Mouse (Mus musculus): ENCODE data around the gene Chdh.

Chdh gene

DNA sequence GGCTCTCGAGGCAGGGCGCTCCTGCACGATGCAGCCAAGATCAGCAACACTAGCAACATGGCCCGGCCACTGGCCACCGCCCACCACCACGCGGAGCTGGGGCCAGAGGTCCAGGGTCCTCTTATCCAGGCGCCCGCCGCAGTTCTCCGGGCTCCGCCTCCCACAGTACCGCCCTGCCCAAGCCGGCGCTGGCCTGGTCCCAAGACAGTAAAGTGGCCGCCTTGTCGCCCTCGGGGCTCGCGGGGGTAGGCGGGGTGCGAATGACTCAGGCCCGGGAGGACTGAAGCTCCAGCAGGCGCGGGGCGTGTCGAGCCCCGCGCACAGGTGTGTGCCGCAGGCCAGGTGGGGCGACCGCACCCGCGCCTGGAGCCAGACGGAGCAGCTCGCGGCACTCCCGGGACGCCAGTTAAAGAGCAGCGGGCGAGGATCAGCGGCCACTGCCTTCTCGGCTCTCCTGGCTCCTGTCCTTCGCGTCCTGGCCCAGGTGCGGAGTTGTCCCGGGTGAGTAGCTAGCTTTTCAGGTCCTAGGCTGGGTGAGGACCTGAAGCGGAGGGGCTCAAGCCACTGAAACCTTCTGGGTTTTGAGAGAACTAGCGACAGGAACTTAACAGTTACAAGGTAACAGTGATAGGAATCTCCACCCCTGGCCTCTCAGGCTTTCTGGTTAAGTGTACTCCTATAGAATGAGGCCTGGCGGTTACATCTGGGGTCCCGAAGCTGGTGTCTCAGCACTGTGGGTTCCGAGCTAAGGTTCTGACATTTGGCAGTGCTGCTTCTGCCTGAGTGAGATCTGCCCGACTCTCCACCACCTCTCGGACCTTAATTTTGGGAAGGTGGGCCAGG, at the start of gene Chdh, which contains the start of gene Il17rb:
TSS of gene Chdh (plus strand) at position 291 of the 843 bp plus-strand sequence.
TSS of gene Il17rb (minus strand) at position 164 of the 843 bp plus-strand sequence.
- peak; percentile 5 to 6 for DNase-seq (ENCODE audit: low read depth in 1 of 2, low spot score in 2 of 2)

- DNase-seq (ENCODE audit: low read depth in 1 of 2, low spot score in 2 of 2) = no peak
These were observed 41.2 kb upstream of the Chdh start for GRCm38 (mm10) chr14:29967611-29968010.

- peak; percentile 86 to 89 for DNase-seq (ENCODE audit: low read depth in 1 of 2, low spot score in 2 of 2)
These were observed 40.6 kb upstream of the Chdh start, which contains the start of gene Selenok for GRCm38 (mm10) chr14:29968075-29968821. Selenok (plus strand) TSS chr14:29968308.

DNA sequence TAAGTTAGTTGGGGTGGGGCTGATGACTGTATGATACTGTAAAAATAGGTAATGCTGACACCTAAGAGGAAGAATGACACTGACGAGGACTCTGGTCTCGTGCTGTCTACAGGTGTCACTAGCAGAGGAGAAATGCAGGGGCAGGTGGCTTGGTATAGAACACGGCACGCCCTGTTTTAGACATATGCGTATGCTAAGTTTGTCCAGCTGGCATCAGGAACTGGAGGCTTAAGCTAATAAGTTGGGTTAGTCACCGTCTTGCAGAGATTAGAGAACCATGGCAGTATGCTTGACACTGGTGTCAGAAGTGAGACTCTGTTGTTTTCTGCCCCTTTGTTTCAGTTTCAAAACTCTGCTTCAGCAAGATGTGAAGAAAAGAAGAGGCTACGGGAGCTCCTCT, 37.4 kb upstream of the Chdh start:
- no peak for DNase-seq (ENCODE audit: low read depth in 1 of 2, low spot score in 2 of 2)

DNA sequence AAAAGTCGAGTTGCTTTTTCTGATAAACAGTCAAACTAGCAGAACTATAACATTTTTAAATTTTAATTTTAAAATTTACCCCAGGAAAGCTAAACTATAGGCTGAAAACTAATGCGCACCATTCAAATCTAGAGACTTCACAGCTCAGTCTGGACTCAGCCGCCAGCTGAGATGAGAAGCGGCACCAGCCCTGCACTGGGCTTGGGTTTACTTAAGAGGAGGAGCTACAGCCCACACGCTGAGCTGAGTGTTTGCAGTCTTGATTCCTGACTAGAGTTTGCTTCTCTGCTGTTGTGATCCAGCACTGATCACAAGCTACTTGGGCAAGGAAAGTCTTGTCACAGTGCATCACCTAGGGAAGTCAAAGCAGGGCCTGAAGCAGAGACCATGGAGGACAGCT, 36.8 kb upstream of the Chdh start:
- no peak for DNase-seq (ENCODE audit: low read depth in 1 of 2, low spot score in 2 of 2)

DNA sequence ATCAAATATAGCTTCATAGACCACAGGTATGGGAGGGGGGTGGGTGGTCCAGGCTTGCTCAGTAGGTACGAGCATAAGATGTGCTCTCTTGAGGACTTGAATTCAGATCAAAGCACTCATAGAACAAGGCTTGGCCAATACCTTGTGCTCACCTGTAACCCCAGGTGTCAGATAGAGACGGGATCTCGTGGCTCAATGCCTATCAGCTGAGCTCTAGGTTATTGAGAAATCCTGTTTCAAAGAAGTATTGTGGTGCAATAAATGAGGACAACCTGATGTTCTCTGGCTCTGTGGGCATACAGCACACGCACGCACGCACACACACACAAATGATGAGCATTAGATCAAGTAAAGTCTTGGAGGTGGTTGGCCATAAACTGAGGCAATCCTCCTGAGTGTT, 31.9 kb upstream of the Chdh start:
- no peak for DNase-seq (ENCODE audit: low read depth in 1 of 2, low spot score in 2 of 2)

DNA sequence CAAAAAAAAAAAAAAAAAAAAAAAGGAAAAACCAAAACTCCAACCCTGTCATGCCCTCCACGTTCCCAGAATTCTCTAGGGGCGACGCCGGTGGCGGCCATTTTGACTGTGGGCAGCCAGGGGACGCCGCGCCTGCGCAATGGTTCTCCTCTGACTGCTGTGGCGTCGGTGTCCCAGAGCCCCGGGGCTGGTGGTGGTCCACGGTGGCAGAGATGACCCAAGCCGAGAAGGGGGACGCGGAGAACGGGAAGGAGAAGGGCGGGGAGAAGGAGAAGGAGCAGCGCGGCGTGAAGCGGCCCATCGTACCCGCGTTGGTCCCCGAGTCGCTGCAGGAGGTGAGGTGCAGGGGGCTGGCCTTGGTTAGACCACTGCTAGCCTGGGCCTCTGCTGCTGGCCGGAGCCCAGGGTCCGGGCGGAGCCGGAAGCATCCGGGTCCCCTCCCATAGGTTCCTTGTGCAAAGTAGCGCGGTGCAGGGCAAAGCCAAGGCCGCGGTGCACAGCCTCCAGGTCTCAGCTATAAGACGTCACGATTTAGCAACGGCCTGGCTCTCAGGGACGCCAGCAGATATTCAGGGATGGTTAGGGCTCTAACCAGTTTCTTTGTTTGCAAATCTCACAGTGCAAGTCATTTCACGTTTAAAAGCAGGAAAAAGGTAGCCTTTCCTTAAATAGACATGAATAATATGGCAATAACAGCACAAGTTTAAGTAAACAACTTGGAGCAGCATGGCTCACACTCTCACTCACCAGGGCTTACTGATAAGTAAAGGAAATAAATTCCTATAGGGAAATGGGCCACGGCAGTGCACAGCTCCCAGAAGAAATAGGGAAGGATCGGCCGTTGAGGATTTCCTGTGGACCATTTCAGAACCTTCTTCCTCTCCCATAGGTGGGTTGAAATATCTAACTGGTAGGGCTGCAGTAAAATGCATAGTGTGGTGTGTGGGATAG, 30.3 kb upstream of the Chdh start, which contains the start of gene Actr8:
TSS of gene Actr8 (plus strand) at position 84 of the 951 bp plus-strand sequence.
- DNase-seq (ENCODE audit: low read depth in 1 of 2, low spot score in 2 of 2) = peak; percentile 35 to 69

GRCm38 (mm10) chr14:29980447-29981205, 28.2 kb upstream of the Chdh start:
- DNase-seq (ENCODE audit: low read depth in 1 of 2, low spot score in 2 of 2) = peak in 1 of 2 experiments; percentile 26

GRCm38 (mm10) chr14:29986096-29986495, 22.7 kb upstream of the Chdh start:
- no peak for DNase-seq (ENCODE audit: low read depth in 1 of 2, low spot score in 2 of 2)

DNA sequence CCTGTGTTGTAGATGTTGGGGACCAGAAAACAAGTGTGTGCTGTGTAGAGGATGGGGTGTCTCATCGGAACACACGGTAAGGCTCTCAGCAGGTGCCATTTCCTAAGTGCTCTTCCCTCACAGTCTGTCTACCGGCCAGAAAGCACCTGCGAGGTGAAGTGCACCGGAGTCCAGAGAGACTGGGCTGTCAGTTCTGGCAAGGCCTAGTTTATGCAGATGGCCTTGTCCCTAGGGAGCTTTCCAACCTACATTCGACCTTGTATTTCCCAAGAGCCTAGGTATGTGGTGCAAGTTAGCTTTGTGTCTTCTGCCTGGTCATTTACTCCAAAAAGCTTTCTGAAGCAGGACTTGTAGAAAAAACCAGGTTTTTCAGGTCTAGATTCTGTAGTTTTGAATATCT, 21.5 kb upstream of the Chdh start:
- no peak for DNase-seq (ENCODE audit: low read depth in 1 of 2, low spot score in 2 of 2)

DNA sequence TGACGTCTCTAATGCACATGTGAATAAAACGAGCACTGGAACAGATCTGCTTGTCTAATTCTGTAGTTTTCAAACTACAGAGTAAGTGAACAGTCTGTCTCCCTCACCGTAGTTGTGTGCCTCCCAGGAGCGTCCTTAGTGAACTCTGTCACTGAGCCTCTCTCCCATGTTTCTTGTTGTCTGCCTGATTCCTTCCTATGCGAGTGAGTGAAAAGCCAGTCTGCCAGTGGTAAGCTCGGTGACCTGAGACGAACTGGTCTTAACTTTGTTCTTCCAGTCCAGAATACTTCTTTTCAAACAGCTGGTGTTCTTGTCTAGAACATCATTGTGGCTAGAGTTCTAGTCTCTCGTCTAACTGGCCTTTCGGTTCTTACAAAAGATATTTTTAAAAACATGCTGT, 21.1 kb upstream of the Chdh start:
- DNase-seq (ENCODE audit: low read depth in 1 of 2, low spot score in 2 of 2) = no peak

- DNase-seq (ENCODE audit: low read depth in 1 of 2, low spot score in 2 of 2) = no peak
These were observed 20.5 kb upstream of the Chdh start for GRCm38 (mm10) chr14:29988337-29988736.

- no peak for DNase-seq (ENCODE audit: low read depth in 1 of 2, low spot score in 2 of 2)
These were observed 13.8 kb upstream of the Chdh start for GRCm38 (mm10) chr14:29994976-29995375.

GRCm38 (mm10) chr14:29996000-29996751, 12.6 kb upstream of the Chdh start:
- no peak for DNase-seq (ENCODE audit: low read depth in 1 of 2, low spot score in 2 of 2)

GRCm38 (mm10) chr14:29997345-29997744, 11.5 kb upstream of the Chdh start:
- no peak for DNase-seq (ENCODE audit: low read depth in 1 of 2, low spot score in 2 of 2)

DNA sequence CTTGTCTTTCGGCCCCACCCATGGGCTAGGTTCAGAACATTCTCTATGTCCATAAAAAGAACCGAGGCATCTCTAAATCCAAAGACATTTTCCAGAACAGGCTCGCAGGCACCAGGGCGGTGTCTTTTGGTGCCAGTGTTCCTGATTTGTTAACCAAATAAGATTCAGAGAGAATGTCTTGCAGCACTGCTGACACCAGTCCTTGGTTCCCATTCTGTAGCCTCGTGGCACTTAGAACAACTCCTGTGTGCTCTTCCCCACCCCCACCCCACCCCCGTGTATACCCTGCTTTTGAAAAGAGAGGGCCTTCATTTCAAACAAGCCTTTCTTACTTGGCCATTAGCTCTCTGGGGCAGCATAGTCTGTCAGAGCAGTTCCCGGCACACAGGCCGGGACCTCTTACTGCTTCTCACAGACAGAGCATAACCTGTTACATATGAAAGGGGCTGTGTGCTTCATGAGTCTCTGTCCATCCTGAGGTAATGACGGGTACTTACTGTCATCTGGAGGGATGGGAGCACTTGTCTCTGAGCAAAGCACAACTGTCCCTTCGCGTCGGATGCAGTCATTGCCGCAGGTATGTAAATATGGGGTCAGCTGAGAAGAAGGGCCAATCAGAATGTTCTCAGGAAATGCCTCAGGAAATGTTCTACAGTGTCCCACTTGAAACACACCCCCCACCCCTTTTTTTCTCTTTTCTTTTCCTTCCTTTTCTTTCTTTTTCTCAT, 9.9 kb upstream of the Chdh start:
- DNase-seq (ENCODE audit: low read depth in 1 of 2, low spot score in 2 of 2) = no peak

- no peak for DNase-seq (ENCODE audit: low read depth in 1 of 2, low spot score in 2 of 2)
These were observed 9.4 kb upstream of the Chdh start for GRCm38 (mm10) chr14:29999475-29999811.

- no peak for DNase-seq (ENCODE audit: low read depth in 1 of 2, low spot score in 2 of 2)
These were observed 1.2 kb downstream of the Chdh start for GRCm38 (mm10) chr14:30009864-30010560.
